Mouse (Mus musculus) frontal cortex, postnatal 14 days (tissue): ENCODE measurements at regions not wholly inside any gene's neighbourhood (a gene's known extent, or its start where the extent isn't known, plus 50 kb on each side); places are given as distances from the start of the nearest gene placed in this dataset.

Experiments used
- DNase-seq, 2 experiments: peaks; one replicate each; pipeline ENCODE4 v3.0.0; 2022; ENCODE audit warnings: low spot score in 2 of 2

- DNase-seq, result no peak
Measured at GRCm38 (mm10) chr4:81005507-81006328, 95.3 kb downstream of the Lurap1l start.

- DNase-seq, result no peak
Measured at GRCm38 (mm10) chr4:81006546-81006945, 96.1 kb downstream of the Lurap1l start.

- DNase-seq, result no peak
Measured at GRCm38 (mm10) chr4:81021850-81022249, 111.4 kb downstream of the Lurap1l start.

- no peak for DNase-seq
Measured at GRCm38 (mm10) chr4:81023436-81023983, 113.1 kb downstream of the Lurap1l start.

GRCm38 (mm10) chr4:81027558-81027957 lies 117.1 kb downstream of the Lurap1l start:
- no peak for DNase-seq

GRCm38 (mm10) chr4:81030671-81031070 lies 120.2 kb downstream of the Lurap1l start:
- no peak for DNase-seq

GRCm38 (mm10) chr4:81037336-81037902 lies 127.0 kb downstream of the Lurap1l start:
- no peak for DNase-seq

GRCm38 (mm10) chr4:81058227-81058626 lies 147.8 kb downstream of the Lurap1l start:
- DNase-seq, result no peak

GRCm38 (mm10) chr4:81058809-81059208 lies 148.4 kb downstream of the Lurap1l start:
- no peak for DNase-seq

- DNase-seq, result no peak
Measured at GRCm38 (mm10) chr4:81059356-81059755, 148.9 kb downstream of the Lurap1l start.

GRCm38 (mm10) chr4:81082290-81082947 lies 172.0 kb downstream of the Lurap1l start:
- DNase-seq, result no peak

GRCm38 (mm10) chr4:81085188-81085587 lies 174.7 kb downstream of the Lurap1l start:
- DNase-seq, result no peak

GRCm38 (mm10) chr4:81096581-81096980 lies 186.1 kb downstream of the Lurap1l start:
- no peak for DNase-seq

GRCm38 (mm10) chr4:81097597-81097996 lies 187.2 kb downstream of the Lurap1l start:
- DNase-seq, result no peak

GRCm38 (mm10) chr4:81101049-81101448 lies 190.6 kb downstream of the Lurap1l start:
- no peak for DNase-seq

- DNase-seq, result no peak
Measured at GRCm38 (mm10) chr4:81111307-81111706, 200.9 kb downstream of the Lurap1l start.

- DNase-seq, result no peak
Measured at GRCm38 (mm10) chr4:81116411-81116810, 206.0 kb downstream of the Lurap1l start.

GRCm38 (mm10) chr4:81124155-81124554 lies 213.7 kb downstream of the Lurap1l start:
- no peak for DNase-seq

GRCm38 (mm10) chr4:81129874-81130273 lies 219.4 kb downstream of the Lurap1l start:
- no peak for DNase-seq

GRCm38 (mm10) chr4:81173111-81173510 lies 262.7 kb downstream of the Lurap1l start:
- DNase-seq, result no peak

- DNase-seq, result no peak
Measured at GRCm38 (mm10) chr4:81177443-81178041, 265.1 kb downstream of the Mpdz start.
